Mouse (Mus musculus): ENCODE results near the gene Brap. TPM values are rescaled to one million over a fixed set of nuclear protein-coding genes. Genes with fewer than 3 reads are reported as not detected.
"Not testable (repeated sequence)": the region's sequence is repeated elsewhere in the genome, so short reads cannot be mapped to it uniquely, and the experiment has no call there.

Gene Brap
- polyA plus RNA-seq (2014; fragmentation: Nextera tagmentation; extraction: Ambion mirVana): 26.6 and 26.9 TPM in 2 replicates

DNA sequence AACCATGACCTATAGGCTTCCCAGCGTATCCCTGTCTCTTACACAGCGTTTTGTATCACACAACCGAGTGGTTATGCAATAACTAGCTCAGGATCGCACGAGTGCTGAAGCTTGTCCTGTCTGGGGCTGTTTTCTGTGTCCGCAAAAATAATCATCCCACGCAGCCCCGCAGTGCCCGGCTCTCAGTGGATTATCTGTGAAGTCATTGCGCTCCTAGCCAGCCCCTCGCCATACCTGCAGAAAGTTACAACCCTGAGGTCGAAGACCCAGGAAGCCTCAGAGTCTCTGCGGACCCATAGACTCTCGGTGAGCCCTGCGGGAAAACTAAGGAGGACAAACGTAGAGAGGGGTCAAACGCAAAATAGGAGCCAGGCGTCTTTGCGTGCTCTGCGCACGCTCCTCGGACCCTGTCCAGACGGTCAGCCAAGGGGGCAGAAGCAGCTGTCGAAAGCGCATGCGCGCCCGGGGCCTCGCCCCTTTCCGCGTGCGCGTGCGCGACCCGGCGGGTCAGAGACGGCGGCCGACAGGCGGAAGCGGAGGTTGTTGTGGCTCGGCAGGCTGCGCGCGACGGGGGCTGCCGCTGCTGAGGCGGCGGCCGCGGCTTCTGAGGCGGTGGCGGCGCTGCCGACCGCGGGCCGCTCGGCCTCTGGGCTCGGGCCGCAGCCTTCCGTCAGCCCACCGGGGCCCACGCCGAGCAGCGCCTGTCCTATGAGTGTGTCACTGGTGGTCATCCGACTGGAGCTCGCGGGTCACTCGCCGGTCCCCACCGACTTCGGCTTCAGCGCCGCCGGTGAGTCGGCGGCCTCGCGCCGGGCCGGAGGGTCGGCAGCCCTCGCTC lies at the start of gene Brap, which contains the start of gene Acad10:
Gene Brap, plus strand, starts transcription at position 505 of the 838 bp plus-strand sequence.
Gene Acad10, minus strand, starts transcription at position 456 of the 838 bp plus-strand sequence.
- H3K4me3 ChIP-seq (ENCODE audit: control insufficient read depth in 1 of 2, insufficient read depth in 1 of 2, low read depth in 1 of 2, low read length in 2 of 2): peak within 1 kb of the TSS; percentile 73 to 80
- peak within 1 kb of the TSS; percentile 80 for H3K9ac ChIP-seq (ENCODE audit: low read length)
- H3K4me2 ChIP-seq (ENCODE audit: low read length): peak within 1 kb of the TSS; percentile 68
- H3K27ac ChIP-seq (replicated peaks in 1 of 2; ENCODE audit: control insufficient read depth in 1 of 2, insufficient read depth in 1 of 2, low read depth in 2 of 2, low read length in 2 of 2): peak within 1 kb of the TSS; percentile 23 to 48; a peak in 2 of 4 replicates
- no peaks in the 10 kb centered on the region for H3K9me3 ChIP-seq (ENCODE audit: control insufficient read depth, low read length)
- peaks cover 27% of the 10 kb centered on the region for H3K36me3 ChIP-seq (ENCODE audit: control insufficient read depth, insufficient read depth, low read length)
- peak; percentile 88 for ATAC-seq (ENCODE audit: insufficient number of reproducible peaks, insufficient read depth, low FRiP score, low read depth)
- H3K4me1 ChIP-seq (ENCODE audit: control insufficient read depth in 2 of 2, insufficient read depth in 2 of 2, low read length in 2 of 2): peaks cover 9 to 13% of the 10 kb centered on the region in 2 experiments
- under 1% methylated on average over 84 of the region's 85 CpGs for WGBS
- no peaks in the 10 kb centered on the region for H3K27me3 ChIP-seq (ENCODE audit: control insufficient read depth, insufficient read depth, low read length)

DNA sequence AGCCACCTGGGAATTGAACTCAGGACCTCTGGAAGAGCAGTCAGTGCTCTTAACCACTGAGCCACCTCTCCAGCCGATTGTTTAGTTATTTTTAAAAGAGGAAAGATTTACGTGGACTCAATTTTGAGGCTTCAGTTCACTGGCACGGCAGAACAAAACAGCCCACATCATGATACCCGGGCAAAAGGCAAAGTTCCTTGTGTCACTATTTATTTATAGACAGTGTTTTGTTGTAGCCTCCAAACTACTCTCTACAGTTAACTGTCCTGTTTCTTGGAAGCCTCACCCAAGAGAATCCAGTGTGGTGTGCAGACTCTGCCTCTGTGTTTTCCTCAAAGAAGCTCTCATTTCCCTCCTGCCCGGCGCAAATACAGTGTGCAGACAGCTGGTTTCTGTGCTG lies 48.3 kb upstream of the Brap start:
- no peak for ATAC-seq (ENCODE audit: insufficient number of reproducible peaks, insufficient read depth, low FRiP score, low read depth)
- Histone ChIP-seq H3K36me3 (ENCODE audit: control insufficient read depth, insufficient read depth, low read length) (no peaks in the 10 kb centered on the region), H3K4me2 (ENCODE audit: low read length) (no peak overlapping the region), H3K9ac (ENCODE audit: low read length) (no peak overlapping the region), H3K27me3 (ENCODE audit: control insufficient read depth, insufficient read depth, low read length) (no peaks in the 10 kb centered on the region), H3K9me3 (ENCODE audit: control insufficient read depth, low read length) (no peaks in the 10 kb centered on the region), H3K4me3 (ENCODE audit: control insufficient read depth in 1 of 2, insufficient read depth in 1 of 2, low read depth in 1 of 2, low read length in 2 of 2) (no peak overlapping the region), H3K4me1 (ENCODE audit: control insufficient read depth in 2 of 2, insufficient read depth in 2 of 2, low read length in 2 of 2) (no peaks in the 10 kb centered on the region), H3K27ac (replicated peaks in 1 of 2; ENCODE audit: control insufficient read depth in 1 of 2, insufficient read depth in 1 of 2, low read depth in 2 of 2, low read length in 2 of 2) (no peak overlapping the region)
- 79% methylated on average over 6 of the region's 6 CpGs for WGBS

DNA sequence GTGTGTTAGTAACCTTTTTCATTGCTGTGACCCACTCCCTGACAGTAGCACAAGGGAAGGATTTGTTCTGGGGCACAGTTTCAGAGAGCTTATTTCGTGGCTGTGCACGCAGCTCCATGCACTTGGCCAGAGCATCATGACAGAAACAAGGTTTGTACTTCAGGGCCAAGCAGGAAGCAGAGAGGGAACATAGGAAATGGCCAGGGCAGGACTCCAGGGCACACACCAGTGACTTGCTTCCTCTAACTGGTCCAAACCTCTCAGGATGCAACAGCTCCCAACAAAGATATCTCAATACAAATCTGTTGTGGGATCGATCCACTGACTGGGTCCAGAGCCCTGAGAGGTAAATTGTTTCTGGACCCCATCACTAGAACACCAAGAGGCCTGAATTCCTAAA lies 45.4 kb upstream of the Brap start:
- H3K27me3 ChIP-seq (ENCODE audit: control insufficient read depth, insufficient read depth, low read length); H3K9me3 ChIP-seq (ENCODE audit: control insufficient read depth, low read length); H3K36me3 ChIP-seq (ENCODE audit: control insufficient read depth, insufficient read depth, low read length); H3K4me3 ChIP-seq (ENCODE audit: control insufficient read depth in 1 of 2, insufficient read depth in 1 of 2, low read depth in 1 of 2, low read length in 2 of 2); H3K9ac ChIP-seq (ENCODE audit: low read length); H3K4me1 ChIP-seq (ENCODE audit: control insufficient read depth in 2 of 2, insufficient read depth in 2 of 2, low read length in 2 of 2); ATAC-seq (ENCODE audit: insufficient number of reproducible peaks, insufficient read depth, low FRiP score, low read depth); H3K4me2 ChIP-seq (ENCODE audit: low read length); H3K27ac ChIP-seq (replicated peaks in 1 of 2; ENCODE audit: control insufficient read depth in 1 of 2, insufficient read depth in 1 of 2, low read depth in 2 of 2, low read length in 2 of 2): not testable (repeated sequence)
- 68% methylated on average over 3 of the region's 3 CpGs for WGBS

DNA sequence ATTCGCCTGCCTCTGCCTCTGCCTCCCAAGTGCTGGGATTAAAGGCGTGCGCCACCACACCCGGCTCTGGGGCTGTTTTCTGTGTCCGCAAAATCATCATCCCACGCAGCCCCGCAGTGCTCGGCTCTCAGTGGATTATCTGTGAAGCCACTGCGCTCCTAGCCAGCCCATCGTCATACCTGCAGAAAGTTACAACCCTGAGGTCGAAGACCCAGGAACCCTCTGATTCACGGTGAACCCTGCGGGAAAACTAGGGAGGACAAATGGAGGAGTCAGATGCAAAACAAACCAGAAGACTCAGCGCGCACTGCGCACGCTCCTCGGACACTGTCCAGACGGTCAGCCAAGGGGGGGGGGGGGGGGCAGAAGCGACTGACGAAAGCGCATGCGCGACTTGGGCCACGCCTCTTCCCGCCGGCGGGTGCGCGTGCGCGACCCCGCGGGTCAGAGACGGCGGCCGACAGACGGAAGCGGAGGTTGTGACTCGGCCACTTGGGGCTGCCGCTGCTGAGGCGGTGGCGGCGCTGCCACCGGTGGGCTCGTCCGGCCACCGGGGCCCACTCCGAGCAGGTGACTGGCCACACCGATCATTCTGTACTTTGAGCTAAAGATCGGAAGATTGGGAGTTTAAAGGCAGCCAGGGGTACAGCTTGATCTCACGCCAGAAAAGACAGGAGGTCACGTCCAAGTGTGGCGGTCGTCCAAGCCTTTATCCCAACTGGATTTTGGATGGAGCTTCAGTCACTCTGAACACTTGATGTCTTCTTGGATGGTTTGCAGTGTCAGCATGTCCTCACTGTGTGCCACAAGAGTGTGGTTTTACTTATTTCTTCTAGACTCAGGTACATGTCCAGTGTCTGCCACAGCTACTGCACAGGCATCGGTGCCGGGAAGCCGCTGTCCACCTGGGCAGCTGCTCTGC lies 41.5 kb upstream of the Brap start, which contains the start of gene Acad12:
Gene Acad12, minus strand, starts transcription at position 347 of the 922 bp plus-strand sequence.
- Histone ChIP-seq H3K9me3 (ENCODE audit: control insufficient read depth, low read length) (no peaks in the 10 kb centered on the region), H3K4me3 (ENCODE audit: control insufficient read depth in 1 of 2, insufficient read depth in 1 of 2, low read depth in 1 of 2, low read length in 2 of 2) (peak within 1 kb of the TSS; percentile 81 to 85), H3K4me2 (ENCODE audit: low read length) (peak within 1 kb of the TSS; percentile 73), H3K27me3 (ENCODE audit: control insufficient read depth, insufficient read depth, low read length) (no peaks in the 10 kb centered on the region), H3K36me3 (ENCODE audit: control insufficient read depth, insufficient read depth, low read length) (no peaks in the 10 kb centered on the region), H3K4me1 (ENCODE audit: control insufficient read depth in 2 of 2, insufficient read depth in 2 of 2, low read length in 2 of 2) (peaks cover 0 to 6% of the 10 kb centered on the region in 2 experiments; a peak in 2 of 4 replicates), H3K9ac (ENCODE audit: low read length) (peak within 1 kb of the TSS; percentile 90), H3K27ac (replicated peaks in 1 of 2; ENCODE audit: control insufficient read depth in 1 of 2, insufficient read depth in 1 of 2, low read depth in 2 of 2, low read length in 2 of 2) (peak within 1 kb of the TSS; percentile 70 to 89)
- peak; percentile 79 for ATAC-seq (ENCODE audit: insufficient number of reproducible peaks, insufficient read depth, low FRiP score, low read depth)
- under 1% methylated on average over 56 of the region's 58 CpGs for WGBS

DNA sequence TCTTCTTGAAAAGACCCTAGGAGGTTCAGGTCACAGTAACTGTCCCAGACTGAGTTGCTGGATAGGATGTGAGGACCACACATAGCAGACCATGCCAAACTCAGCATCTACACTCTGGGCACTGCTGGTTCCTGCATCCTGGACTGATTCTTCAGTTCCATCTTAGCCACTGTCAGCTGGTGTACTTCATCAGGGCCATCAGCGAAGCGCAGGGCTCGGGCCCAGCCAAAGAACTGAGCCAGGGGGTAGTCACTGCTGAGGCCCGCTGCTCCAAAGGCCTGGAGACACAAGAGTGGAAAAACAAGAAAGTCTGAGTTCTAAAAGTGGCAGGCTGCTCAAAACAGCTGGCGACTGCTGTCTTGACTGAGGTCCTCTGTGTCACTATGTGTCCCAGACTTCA lies 39.3 kb upstream of the Brap start:
- no peaks in the 10 kb centered on the region for H3K27me3 ChIP-seq (ENCODE audit: control insufficient read depth, insufficient read depth, low read length)
- 89% methylated on average over 5 of the region's 5 CpGs for WGBS

DNA sequence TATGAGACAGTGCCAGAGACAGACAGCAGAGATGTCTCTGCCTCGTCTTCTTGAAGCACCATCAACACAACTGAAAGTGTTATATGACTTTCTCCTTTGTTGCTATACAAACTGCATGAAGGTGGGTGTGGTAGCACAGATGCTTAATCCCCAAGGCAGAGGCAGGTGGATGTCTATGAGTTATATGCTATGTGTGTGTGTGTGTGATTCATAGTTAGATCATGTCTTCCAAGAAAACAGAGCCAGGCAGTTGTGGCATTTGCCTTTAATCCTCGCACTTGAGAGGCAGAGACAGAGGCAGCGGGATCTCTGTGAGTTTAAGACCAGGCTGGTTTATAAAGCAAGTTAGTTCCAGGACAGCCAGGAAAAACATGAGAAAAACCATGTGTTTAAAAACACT lies 37.1 kb upstream of the Brap start:
- Histone ChIP-seq H3K36me3 (ENCODE audit: control insufficient read depth, insufficient read depth, low read length) (no peaks in the 10 kb centered on the region), H3K4me2 (ENCODE audit: low read length) (no peak overlapping the region), H3K4me3 (ENCODE audit: control insufficient read depth in 1 of 2, insufficient read depth in 1 of 2, low read depth in 1 of 2, low read length in 2 of 2) (no peak overlapping the region), H3K4me1 (ENCODE audit: control insufficient read depth in 2 of 2, insufficient read depth in 2 of 2, low read length in 2 of 2) (peaks cover 0 to 6% of the 10 kb centered on the region in 2 experiments; a peak in 2 of 4 replicates), H3K9ac (ENCODE audit: low read length) (no peak overlapping the region), H3K27ac (replicated peaks in 1 of 2; ENCODE audit: control insufficient read depth in 1 of 2, insufficient read depth in 1 of 2, low read depth in 2 of 2, low read length in 2 of 2) (no peak overlapping the region), H3K9me3 (ENCODE audit: control insufficient read depth, low read length) (no peaks in the 10 kb centered on the region), H3K27me3 (ENCODE audit: control insufficient read depth, insufficient read depth, low read length) (no peaks in the 10 kb centered on the region)
- no peak for ATAC-seq (ENCODE audit: insufficient number of reproducible peaks, insufficient read depth, low FRiP score, low read depth)
- 86% methylated on average over 3 of the region's 3 CpGs for WGBS

More for the DNA sequence above, 39.3 kb upstream of the Brap start:
- H3K4me2 ChIP-seq (ENCODE audit: low read length): no peak overlapping the region
- H3K9ac ChIP-seq (ENCODE audit: low read length): no peak overlapping the region
- no peak for ATAC-seq (ENCODE audit: insufficient number of reproducible peaks, insufficient read depth, low FRiP score, low read depth)
- H3K9me3 ChIP-seq (ENCODE audit: control insufficient read depth, low read length): no peaks in the 10 kb centered on the region
- no peaks in the 10 kb centered on the region for H3K36me3 ChIP-seq (ENCODE audit: control insufficient read depth, insufficient read depth, low read length)
- H3K4me1 ChIP-seq (ENCODE audit: control insufficient read depth in 2 of 2, insufficient read depth in 2 of 2, low read length in 2 of 2): peaks cover 0 to 6% of the 10 kb centered on the region in 2 experiments; a peak in 2 of 4 replicates
- H3K4me3 ChIP-seq (ENCODE audit: control insufficient read depth in 1 of 2, insufficient read depth in 1 of 2, low read depth in 1 of 2, low read length in 2 of 2): no peak overlapping the region
- H3K27ac ChIP-seq (replicated peaks in 1 of 2; ENCODE audit: control insufficient read depth in 1 of 2, insufficient read depth in 1 of 2, low read depth in 2 of 2, low read length in 2 of 2): no peak overlapping the region

DNA sequence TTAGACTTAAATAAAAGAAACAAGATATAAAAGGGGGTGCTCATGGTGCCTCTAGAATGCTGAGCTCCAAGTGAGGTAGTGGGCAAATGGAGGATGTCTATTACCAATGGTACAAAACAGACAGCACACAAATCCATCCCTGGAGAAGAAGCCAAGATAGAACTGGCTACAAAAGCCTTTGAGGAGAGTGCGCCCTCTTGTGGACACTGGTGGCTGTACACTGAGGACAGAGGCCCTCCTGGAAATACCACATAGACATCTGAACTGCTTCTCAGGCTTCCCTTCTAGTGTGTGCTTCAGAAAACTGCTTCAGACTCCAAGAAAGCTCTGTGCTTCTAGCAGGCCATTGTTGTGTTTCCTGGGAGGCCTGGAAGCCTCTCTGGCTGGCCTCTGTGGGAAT lies 32.5 kb upstream of the Brap start:
- Histone ChIP-seq H3K4me3 (ENCODE audit: control insufficient read depth in 1 of 2, insufficient read depth in 1 of 2, low read depth in 1 of 2, low read length in 2 of 2) (no peak overlapping the region), H3K27me3 (ENCODE audit: control insufficient read depth, insufficient read depth, low read length) (no peaks in the 10 kb centered on the region), H3K27ac (replicated peaks in 1 of 2; ENCODE audit: control insufficient read depth in 1 of 2, insufficient read depth in 1 of 2, low read depth in 2 of 2, low read length in 2 of 2) (no peak overlapping the region), H3K4me1 (ENCODE audit: control insufficient read depth in 2 of 2, insufficient read depth in 2 of 2, low read length in 2 of 2) (no peaks in the 10 kb centered on the region), H3K4me2 (ENCODE audit: low read length) (no peak overlapping the region), H3K9me3 (ENCODE audit: control insufficient read depth, low read length) (no peaks in the 10 kb centered on the region), H3K36me3 (ENCODE audit: control insufficient read depth, insufficient read depth, low read length) (no peaks in the 10 kb centered on the region), H3K9ac (ENCODE audit: low read length) (no peak overlapping the region)
- ATAC-seq (ENCODE audit: insufficient number of reproducible peaks, insufficient read depth, low FRiP score, low read depth): no peak
- WGBS: 5% methylated on average over 1 of the region's 1 CpGs
